Mouse (Mus musculus) midbrain, postnatal 0 days (tissue): ENCODE measurements around the gene Lao1. TPM values are rescaled to one million over a fixed set of nuclear protein-coding genes. Genes with fewer than 3 reads are reported as not detected.

Source experiments
- ATAC-seq: fragments of 200-750 bp; cut with Nextera tagmentation; 2 replicates; pipeline ENCODE4 v1.8.0; 2017; ENCODE audit warnings: moderate number of reproducible peaks, mild to moderate bottlenecking, moderate TSS enrichment, moderate library complexity; ENCODE audit not compliant: low FRiP score
- DNase-seq: peaks from one replicate; pipeline ENCODE4 v3.0.0-alpha.2; 2015; ENCODE audit warnings: low spot score
- H3K27ac ChIP-seq: fragments of 300-500 bp; sonication (generic); 2 replicates; pipeline ENCODE4 v1.5.1; 2014; ENCODE audit warnings: low read depth, mild to moderate bottlenecking, low read length, mixed read lengths
- H3K27me3 ChIP-seq: fragments of 300-500 bp; sonication (generic); 2 replicates; pipeline ENCODE4 v1.6.1; 2014; ENCODE audit warnings: low read length, control low read depth, mixed read lengths; ENCODE audit not compliant: insufficient read depth
- H3K36me3 ChIP-seq: fragments of 300-500 bp; sonication (generic); 2 replicates; pipeline ENCODE4 v1.6.1; 2014; ENCODE audit warnings: low read length, control low read depth, mixed read lengths; ENCODE audit not compliant: insufficient read depth
- H3K4me1 ChIP-seq: fragments of 300-500 bp; sonication (generic); 2 replicates; pipeline ENCODE4 v1.6.1; 2014; ENCODE audit warnings: mild to moderate bottlenecking, control low read depth, antibody characterized with exemption, low read length, mixed read lengths; ENCODE audit not compliant: insufficient read depth
- H3K4me2 ChIP-seq: fragments of 300-500 bp; sonication (generic); 2 replicates; pipeline ENCODE4 v1.6.1; 2014; ENCODE audit warnings: low read depth, mild to moderate bottlenecking, low read length, mixed read lengths; ENCODE audit not compliant: poor library complexity, severe bottlenecking
- H3K4me3 ChIP-seq: fragments of 300-500 bp; sonication (generic); 2 replicates; pipeline ENCODE4 v1.5.1; 2014; ENCODE audit warnings: low read depth, mild to moderate bottlenecking, low read length, moderate library complexity
- H3K9ac ChIP-seq: fragments of 300-500 bp; sonication (generic); replicated peaks from 2 replicates; pipeline ENCODE4 v1.6.1; 2014; ENCODE audit warnings: mild to moderate bottlenecking, low read length, moderate library complexity, mixed read lengths; ENCODE audit not compliant: poor library complexity, severe bottlenecking
- H3K9me3 ChIP-seq: fragments of 300-500 bp; sonication (generic); 2 replicates; pipeline ENCODE4 v1.6.1; 2016; ENCODE audit warnings: low read length, control low read depth
- CTCF ChIP-seq: IDR thresholded peaks from 2 replicates; pipeline ENCODE4 v1.5.1; 2016; ENCODE audit warnings: antibody characterized with exemption, mild to moderate bottlenecking
- WGBS: fragments of 180-500 bp; shearing (Covaris S2); extraction: QIAGEN DNeasy Blood & Tissue Kit; methylation state at CpG from one replicate; pipeline ENCODE4 v1.1.7; 2014; 5-methylcytosine and 5-hydroxymethylcytosine counted together
- polyA plus RNA-seq: library from polyadenylated mRNA; unstranded; fragments of >200 nt; fragmentation: Nextera tagmentation; extraction: Ambion mirVana; gene quantifications from 2 replicates; pipeline ENCODE4 v1.2.1, GENCODE M21; 2015
- total RNA-seq: library from RNA; depleted of rRNA; stranded (reverse); fragments of >200 nt; gene quantifications from 2 replicates; pipeline ENCODE4 v1.2.3, GENCODE M21; 2014

Gene Lao1
- total and polyA plus RNA-seq, 2 experiments from 2014 or later, result 0.22 TPM; not detected in 1

GRCm38 (mm10) chr4:118999691-119000486 is 38.5 kb downstream of the Lao1 start:
- no peak overlapping the region for H3K27ac ChIP-seq
- WGBS, result 69% methylated on average over 19 of the region's 19 CpGs
- H3K36me3 ChIP-seq, result no peaks in the 10 kb centered on the region
- ATAC-seq (no peak), DNase-seq (no peak)
- H3K9me3 ChIP-seq, result no peaks in the 10 kb centered on the region
- H3K27me3 ChIP-seq, result no peaks in the 10 kb centered on the region
- TF ChIP-seq CTCF, result peak; percentile 16; the same call in 1 of the 2 replicates
- no peak overlapping the region for H3K4me3 ChIP-seq
- no peak overlapping the region for H3K9ac ChIP-seq
- no peak overlapping the region for H3K4me2 ChIP-seq
- no peaks in the 10 kb centered on the region for H3K4me1 ChIP-seq

- TF ChIP-seq CTCF, result no peak
- DNase-seq, result no peak
- Histone ChIP-seq H3K4me3 (no peak overlapping the region), H3K9me3 (no peaks in the 10 kb centered on the region), H3K4me2 (no peak overlapping the region), H3K36me3 (no peaks in the 10 kb centered on the region), H3K27ac (no peak overlapping the region), H3K27me3 (no peaks in the 10 kb centered on the region), H3K4me1 (no peaks in the 10 kb centered on the region), H3K9ac (no peak overlapping the region)
- WGBS, result 58% methylated on average over 10 of the region's 10 CpGs
- no peak for ATAC-seq
These were observed 40.3 kb downstream of the Lao1 start for GRCm38 (mm10) chr4:119001696-119002095.

- Histone ChIP-seq H3K4me3 (no peak overlapping the region), H3K4me1 (no peaks in the 10 kb centered on the region), H3K27me3 (no peaks in the 10 kb centered on the region), H3K27ac (no peak overlapping the region), H3K9me3 (no peaks in the 10 kb centered on the region), H3K36me3 (no peaks in the 10 kb centered on the region), H3K4me2 (no peak overlapping the region), H3K9ac (no peak overlapping the region)
- 73% methylated on average over 3 of the region's 3 CpGs for WGBS
- ATAC-seq (no peak), DNase-seq (no peak)
- TF ChIP-seq CTCF, result no peak
These were observed 41.1 kb downstream of the Lao1 start for GRCm38 (mm10) chr4:119002512-119002911.

- peak; percentile 62 for TF ChIP-seq CTCF
- DNase-seq, result peak; percentile 34
- ATAC-seq, result no peak
- Histone ChIP-seq H3K27me3 (no peaks in the 10 kb centered on the region), H3K9ac (no peak overlapping the region), H3K36me3 (no peaks in the 10 kb centered on the region), H3K9me3 (no peaks in the 10 kb centered on the region), H3K4me3 (no peak overlapping the region), H3K4me1 (no peaks in the 10 kb centered on the region), H3K4me2 (no peak overlapping the region), H3K27ac (no peak overlapping the region)
- 66% methylated on average over 3 of the region's 3 CpGs for WGBS
These were observed 42.8 kb downstream of the Lao1 start for GRCm38 (mm10) chr4:119004178-119004577.

GRCm38 (mm10) chr4:119004613-119005339 is 43.4 kb downstream of the Lao1 start:
- Histone ChIP-seq H3K27me3 (no peaks in the 10 kb centered on the region), H3K9me3 (no peaks in the 10 kb centered on the region), H3K4me3 (no peak overlapping the region), H3K27ac (no peak overlapping the region), H3K9ac (no peak overlapping the region), H3K4me2 (no peak overlapping the region), H3K4me1 (no peaks in the 10 kb centered on the region), H3K36me3 (no peaks in the 10 kb centered on the region)
- peak; percentile 76 for ATAC-seq
- TF ChIP-seq CTCF, result peak; percentile 96
- DNase-seq, result peak; percentile 80
- WGBS, result 50% methylated on average over 7 of the region's 7 CpGs

GRCm38 (mm10) chr4:119007602-119008001 is 46.2 kb downstream of the Lao1 start:
- Histone ChIP-seq H3K27me3 (no peaks in the 10 kb centered on the region), H3K9me3 (no peaks in the 10 kb centered on the region)

More at GRCm38 (mm10) chr4:119007602-119008001, 46.2 kb downstream of the Lao1 start:
- DNase-seq (no peak), ATAC-seq (no peak)
- Histone ChIP-seq H3K4me1 (no peaks in the 10 kb centered on the region), H3K27ac (no peak overlapping the region), H3K4me2 (no peak overlapping the region), H3K4me3 (no peak overlapping the region), H3K9ac (no peak overlapping the region), H3K36me3 (no peaks in the 10 kb centered on the region)
- TF ChIP-seq CTCF, result no peak
- WGBS, result 86% methylated on average over 6 of the region's 6 CpGs
